Mouse (Mus musculus) thymus, postnatal 36 days (tissue): Measurements from ENCODE around the gene Hsdl2.
"Not testable (repeated sequence)": the region's sequence is repeated elsewhere in the genome, so short reads cannot be mapped to it uniquely, and the experiment has no call there.

ENCODE experiments used
- DNase-seq, 2 experiments: peaks; one replicate each; pipeline ENCODE4 v3.0.0; 2022; ENCODE audit warnings: mixed read lengths in 2 of 2

Gene Hsdl2

DNA sequence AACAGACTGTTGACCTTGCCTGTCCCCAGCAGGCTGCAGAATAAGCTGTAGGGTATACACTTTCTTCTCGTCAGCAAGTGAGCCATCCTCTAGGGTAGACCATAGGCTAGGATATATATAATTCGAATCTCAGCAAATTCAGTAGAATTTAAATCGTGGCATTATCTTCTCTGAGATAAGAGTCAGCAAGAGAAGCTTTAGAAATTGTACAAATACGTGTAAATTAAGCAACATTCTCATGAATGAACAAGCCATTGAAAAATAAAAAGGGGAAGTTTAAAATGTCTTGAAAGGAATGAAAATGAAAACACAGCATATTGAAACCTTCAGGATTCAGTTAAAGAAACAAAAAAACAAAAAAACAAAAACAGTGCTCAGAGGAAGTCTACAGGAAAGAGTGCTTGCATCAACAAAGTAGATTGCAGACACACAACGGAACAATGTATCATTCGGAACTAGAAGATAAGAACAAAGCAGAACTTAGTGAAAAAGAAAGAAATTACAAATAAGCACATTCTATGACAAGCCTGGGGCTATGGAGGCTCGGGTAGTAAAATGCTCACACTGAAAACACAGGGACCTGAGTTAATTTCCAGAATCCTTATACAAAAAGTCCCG is 15.7 kb upstream of the Hsdl2 start:
- no peak for DNase-seq

DNA sequence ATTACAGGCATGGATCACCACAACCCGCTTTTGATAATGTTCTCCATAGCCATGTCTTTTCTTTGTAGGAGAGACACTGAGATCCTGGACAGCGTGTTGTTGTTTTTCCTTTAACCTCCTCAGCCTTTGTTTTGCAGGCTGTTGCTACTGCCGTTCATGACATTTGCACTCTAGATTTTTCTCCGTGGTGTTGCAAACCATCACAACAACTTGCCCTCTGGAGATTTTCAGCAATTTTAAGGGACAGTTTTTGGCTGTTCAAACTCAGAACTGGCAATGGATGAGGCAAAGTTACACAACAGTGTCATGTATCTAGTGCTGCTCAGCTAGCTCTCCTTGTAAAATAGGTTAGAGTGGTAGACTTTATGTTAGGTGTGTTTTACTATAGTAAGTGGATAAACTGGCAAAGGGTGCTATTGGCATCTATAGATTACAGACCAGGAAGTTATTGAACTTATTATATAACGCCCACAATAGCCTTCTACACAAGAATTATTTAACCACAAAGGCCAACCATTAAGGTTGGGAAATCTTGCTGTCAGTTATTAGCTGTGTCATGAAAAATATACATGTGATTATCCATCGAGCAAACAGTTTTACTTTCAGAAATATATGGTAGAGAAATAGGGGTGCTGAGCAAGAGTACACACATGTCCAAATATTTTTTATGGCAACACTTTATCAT is 13.6 kb upstream of the Hsdl2 start:
- DNase-seq, result no peak

DNA sequence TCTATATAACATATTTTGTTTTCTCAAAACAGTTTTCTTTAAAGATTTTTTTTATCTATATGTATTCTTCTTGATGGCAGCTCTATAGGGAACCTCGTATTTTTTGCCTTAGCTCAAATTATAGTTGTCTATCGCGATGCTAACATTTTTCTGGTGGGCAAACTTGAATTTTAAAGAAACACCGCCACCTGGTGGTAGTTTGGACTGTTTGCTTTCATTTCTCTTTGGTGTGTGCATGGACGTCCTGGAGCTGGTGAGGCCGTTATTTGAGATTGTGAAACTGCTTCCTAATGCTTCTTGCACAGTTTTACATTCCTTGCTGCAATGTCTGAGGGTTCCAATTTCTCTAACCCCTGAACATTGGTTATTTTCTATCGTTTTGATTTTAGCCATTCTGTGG is 11.8 kb upstream of the Hsdl2 start:
- peak; percentile 52 to 63 for DNase-seq

DNA sequence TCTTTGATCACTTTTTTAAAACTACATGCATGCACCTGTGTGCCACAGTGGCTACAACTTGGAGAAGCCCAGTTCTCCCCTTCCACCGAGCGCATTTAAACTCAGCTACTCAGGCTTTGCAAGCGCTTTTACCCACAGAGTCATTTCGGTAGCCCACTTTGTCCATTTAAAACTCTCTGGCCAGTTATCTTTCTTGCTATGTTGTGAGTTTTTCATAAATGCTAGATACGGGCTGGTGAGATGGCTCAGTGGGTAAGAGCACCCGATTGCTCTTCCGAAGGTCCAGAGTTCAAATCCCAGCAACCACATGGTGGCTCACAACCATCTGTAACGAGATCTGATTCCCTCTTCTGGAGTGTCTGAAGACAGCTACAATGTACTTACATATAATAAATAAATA is 10.8 kb upstream of the Hsdl2 start:
- not testable (repeated sequence) for DNase-seq

DNA sequence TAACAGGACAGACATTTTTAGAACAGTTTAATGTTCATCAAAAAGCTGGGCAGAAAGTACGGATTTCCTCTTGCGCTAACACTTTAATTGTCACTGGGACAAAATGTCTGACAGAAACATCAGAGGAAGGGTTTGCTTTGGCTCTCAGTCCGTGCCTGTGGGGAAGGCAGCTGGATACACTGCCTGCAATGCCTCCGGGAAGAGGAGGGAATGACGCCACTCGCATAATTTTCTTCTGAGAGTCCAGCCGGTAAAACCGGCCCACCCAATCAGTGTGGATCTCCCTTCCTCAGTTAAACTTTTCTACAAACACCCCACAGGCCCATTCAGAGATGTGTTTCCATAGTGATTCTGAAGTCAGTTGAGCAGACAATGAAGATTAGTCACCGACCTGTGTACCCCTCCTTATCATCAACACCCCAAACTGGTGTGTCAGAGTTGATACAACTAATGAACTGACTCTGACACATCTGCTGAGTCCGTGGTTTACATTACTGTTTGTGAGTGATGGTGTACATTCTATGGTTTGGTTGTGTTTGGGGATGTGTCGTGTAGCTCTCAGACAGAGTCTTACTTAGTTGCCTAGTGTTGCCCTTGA is 8.7 kb upstream of the Hsdl2 start:
- no peak for DNase-seq

DNA sequence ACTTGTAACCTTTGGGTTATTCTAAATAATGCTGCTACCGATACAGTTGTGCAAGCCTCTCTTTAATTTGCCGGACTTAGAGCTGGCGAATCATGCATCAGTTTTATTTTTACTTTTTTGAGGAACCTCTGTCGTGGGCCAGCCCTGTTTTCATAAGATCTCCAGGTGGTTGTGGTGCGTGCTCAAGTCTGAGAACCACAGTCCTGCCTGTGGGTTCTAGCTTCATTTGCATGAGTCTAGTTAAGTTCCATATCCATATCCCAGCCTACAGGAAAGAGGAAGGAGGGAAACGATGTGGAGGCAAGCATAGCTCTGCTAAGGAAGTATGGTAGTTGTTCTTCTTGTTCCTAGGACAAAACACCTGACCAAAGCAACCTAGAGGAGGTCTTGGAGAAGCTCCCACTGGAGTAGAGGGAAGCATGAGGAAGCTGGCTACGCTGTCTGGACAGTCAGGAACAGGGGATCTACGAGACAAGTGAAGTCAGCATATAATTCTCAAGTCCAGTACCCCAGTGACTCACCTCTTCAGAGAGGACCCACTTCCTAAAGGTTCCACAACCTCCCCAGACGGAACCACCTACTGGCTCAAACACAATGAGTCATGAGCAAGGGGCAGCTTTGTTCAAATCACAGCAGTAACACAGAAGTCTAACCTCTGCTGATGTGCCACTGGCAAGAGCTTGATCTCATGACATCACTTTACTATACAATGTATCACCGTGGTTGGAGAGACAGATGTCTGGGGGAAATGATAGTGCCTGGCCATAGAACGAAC is 6.0 kb upstream of the Hsdl2 start:
- DNase-seq, result no peak

DNA sequence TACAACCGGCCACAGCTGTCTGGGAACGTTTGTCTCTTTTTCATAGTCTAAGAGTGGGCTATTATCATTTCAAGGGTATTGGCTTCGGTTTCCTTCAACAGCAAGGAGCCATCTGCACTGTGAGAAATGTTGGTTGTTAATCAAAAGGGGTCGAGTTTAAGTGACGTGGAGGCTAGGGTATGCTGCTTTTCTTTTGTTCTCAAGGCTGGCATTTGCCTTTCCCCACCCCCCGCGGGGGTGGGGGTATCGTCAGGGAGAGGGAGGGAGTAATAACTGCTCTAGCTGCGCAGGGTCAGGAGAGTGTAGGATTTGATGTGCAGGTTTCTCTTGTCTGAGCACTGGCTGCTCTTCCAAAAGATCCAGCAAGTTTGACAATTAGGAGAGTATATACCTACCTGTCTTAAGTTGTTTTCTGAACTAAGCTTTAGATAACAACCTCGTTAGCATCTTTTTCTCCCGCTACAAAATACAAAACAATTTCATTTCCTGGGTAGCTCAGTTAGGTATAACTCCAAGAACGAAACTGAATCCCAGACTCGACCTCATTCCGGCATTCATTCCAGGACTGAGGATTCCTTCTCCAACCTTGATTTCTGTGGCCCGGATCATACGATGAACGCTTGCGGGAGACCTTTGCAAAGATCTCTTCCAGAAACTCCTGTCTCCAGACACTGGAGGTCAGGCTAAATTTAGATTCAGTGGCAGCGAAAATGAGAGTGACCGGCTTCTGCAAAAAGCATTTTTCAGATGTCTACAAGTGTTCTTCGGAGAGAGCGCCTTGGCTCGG is 675 bp upstream of the Hsdl2 start:
- DNase-seq, result peak; percentile 54 to 72

DNA sequence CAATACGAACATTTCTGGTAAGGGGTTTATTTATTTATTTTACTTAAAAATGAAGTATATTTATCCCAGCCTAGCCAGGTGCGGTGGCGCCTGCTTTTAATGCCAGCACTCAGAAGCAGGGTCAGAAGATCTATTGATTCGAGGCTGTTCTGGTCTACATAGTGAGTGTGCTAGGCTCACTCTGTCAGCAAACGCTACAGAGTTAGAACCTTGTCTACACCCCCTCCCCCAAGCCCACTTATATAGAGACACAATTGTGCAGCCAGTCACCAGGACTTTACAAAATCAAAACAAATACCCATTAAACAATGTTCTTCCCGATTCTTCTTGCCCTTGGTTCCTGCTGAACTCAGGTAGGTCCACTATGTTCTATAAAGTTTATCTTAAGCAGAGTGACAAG is 823 bp downstream of the Hsdl2 start:
- no peak for DNase-seq

DNA sequence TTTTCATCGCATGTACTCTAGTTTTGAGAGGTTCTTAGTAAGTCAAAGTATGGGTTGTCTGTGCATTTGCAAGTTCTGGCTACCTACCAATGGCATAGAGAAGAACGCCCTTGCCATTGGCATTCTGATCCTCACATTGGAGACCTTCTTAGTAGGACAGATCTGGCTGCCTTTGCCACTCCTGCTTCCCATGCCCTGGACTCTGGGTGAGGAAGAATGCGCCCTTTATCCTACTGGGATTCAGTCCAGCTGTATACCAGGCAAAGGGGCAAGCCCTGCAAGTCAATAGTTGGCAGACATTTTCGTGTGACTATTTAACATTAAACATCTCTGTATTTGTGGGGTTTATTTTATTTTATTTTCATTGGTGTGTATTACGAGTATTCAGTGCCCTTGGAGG is 3.7 kb downstream of the Hsdl2 start:
- no peak for DNase-seq

DNA sequence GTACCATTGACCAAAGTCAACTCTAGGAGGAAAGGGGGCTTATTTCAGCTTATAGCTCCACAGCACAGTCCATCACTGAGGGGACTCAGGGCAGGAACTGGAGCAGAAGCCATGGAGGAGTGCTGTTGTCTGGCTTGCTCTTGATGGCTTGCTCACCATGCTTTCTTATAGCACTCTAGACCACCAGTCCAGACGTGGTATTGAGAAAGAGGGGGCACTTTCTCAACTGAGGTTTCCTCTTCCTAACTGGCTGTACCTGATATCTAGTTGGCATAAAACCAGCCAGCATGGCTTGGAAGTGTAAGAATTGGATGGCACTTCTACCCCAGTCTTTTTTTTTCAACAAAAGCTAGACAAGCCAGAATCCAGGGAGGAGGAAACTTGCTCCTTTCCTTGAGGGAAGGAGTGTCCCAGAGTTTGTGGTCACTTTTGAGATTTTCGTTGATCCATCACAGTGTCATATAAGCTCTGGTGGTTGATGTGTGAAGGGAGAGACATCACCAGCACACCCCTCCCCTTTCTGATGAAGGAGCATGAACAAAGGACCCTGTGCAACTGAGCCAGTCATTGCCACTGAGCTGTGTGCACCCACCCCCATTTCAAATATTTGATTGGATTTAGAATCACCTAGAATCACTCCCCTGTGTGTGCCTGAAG is 6.0 kb downstream of the Hsdl2 start:
- DNase-seq, result no peak

DNA sequence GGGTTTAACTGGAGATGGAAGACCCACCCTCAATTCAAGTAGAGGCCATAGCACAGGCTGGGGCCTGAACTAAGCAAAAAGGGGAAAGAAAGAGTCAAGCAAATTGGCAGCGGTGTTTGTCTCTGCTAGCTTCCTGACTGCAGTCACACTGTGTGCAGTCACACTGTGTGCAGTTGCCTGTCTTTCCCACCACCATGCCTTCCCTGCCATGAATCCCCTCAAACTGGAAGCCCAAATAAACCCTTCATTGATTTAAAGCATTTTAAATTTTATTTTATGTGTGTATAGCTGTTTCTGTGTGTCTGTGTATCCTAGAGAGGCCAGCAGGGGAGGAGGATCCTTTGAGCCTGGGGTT is 6.5 kb downstream of the Hsdl2 start:
- no peak for DNase-seq

DNA sequence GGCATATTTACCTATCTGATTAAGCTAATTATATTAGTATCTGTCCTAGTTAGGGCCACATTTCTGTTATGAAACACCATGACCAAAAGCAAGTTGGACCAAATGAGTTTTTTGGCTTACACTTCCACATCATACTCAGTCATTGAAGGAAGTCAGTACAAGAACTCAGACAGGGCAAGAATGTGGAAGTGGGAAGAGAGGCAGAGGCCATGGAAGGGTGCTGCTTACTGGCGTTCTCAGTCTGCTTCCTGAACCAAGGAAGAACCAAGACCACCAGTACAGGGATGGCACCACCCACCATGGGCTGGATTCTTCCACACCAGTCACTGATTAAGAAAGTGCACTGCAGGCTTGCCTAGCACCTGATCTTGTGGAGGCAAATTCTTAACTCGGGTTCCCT is 13.3 kb downstream of the Hsdl2 start:
- DNase-seq, result no peak

DNA sequence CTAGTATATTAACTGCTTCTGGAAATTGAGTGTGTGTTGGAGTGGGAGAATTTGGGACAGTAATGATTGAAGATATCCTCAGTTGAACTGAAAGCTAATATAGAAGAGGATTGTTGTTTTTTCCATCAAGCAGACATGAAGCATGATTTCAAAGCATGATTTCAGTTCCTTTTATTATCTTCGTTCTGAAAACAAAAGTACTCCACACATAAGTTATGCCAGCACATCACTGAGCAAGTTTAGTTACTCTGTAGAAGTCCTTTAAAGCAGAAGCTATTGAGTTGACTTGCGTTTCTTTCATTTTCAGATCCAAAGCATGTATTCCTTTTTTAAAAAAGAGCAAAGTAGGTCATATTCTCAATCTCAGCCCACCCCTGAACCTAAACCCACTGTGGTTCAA is 15.2 kb downstream of the Hsdl2 start:
- no peak for DNase-seq

DNA sequence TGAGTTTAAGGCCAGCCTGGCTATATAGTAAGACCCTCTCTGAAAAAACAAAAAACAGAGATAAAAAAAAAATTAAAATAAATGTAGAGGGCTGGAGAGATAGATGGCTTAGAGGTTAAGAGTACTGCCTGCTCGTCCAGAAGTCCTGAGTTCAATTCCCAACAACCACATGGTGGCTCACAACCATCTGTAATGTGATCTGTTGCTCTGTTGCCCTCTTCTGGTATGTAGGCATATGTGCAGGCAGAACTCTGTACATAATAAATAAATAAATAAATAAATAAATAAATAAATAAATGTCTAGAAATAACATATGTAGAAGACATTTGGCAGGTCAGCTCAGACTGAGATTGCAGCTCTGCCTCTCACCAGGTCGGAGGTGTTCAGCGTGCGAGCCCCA is 21.3 kb downstream of the Hsdl2 start:
- no peak for DNase-seq

DNA sequence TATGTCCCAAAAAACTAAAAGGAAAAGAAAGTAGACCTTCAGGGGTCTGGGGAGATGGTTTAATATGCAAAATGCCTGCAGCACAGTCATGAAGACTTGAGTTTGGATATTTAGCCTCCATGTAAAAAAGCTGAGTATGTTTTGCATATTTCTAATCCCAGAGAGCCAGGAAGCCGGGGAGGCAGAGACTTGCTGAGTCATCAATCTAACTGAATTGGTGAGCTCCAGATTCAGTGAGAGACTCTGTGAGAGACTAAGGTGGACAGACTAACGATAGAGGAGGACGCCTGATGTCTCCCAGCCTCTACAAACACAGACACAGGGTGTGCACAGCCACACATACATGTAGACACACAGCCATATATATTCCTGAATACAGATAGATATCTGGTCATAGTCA is 23.5 kb downstream of the Hsdl2 start:
- no peak for DNase-seq

DNA sequence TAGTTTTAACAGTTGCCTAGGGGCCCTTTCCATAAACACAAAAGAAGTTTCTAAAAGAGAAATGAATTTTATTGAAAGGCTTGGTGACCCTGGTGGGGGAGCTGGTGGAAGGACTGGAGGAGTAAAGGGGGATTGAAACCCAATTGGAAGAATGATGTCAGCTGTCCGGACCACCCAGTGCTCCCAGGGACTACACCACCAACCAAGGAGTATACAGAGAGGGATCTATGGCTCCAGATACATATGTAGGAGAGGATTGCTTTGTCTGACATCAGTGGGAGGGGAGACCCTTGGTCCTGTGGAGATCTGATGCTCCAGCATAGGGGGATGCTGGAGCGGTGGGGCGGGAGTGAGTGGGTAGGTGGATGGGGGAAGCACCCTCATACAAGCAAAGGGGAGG is 24.1 kb downstream of the Hsdl2 start:
- DNase-seq, result no peak

DNA sequence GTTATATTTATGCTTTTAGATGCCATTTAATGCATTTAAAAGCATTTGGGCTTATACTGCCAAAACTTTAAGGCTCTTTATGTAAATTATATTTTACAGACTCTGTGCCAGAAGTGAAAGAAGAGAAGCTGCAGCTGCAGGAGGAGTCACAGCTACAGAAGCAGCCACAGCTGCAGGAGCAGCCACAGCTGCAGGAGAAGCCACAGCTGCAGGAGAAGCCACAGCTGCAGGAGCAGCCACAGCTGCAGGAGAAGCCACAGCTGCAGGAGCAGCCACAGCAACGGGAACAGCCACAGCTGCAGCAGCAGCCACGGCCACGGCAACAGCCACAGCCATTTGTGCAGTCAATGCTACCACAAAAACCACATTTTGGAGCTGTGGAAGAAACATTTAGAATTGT is 29.0 kb downstream of the Hsdl2 start:
- DNase-seq, result peak in 1 of 2 experiments; percentile 12

DNA sequence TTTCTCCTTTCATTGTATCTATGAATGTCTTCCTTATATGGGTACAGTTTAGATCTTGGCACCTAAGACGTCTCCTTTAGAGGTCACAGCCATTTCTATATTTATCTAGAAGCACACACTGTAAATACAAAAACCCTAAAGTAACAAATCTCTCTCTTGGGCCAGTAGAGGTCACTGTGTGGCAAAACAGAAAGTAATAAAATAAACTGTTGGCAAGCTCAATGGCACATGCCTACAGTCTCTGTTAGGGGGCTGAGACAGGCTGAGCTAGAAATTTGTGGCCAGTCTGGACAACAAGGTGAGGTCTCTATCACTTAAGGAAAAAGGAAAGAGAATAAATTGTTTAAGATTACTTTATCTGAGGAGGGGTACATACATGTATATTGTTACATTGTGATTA is 33.6 kb downstream of the Hsdl2 start:
- no peak for DNase-seq

DNA sequence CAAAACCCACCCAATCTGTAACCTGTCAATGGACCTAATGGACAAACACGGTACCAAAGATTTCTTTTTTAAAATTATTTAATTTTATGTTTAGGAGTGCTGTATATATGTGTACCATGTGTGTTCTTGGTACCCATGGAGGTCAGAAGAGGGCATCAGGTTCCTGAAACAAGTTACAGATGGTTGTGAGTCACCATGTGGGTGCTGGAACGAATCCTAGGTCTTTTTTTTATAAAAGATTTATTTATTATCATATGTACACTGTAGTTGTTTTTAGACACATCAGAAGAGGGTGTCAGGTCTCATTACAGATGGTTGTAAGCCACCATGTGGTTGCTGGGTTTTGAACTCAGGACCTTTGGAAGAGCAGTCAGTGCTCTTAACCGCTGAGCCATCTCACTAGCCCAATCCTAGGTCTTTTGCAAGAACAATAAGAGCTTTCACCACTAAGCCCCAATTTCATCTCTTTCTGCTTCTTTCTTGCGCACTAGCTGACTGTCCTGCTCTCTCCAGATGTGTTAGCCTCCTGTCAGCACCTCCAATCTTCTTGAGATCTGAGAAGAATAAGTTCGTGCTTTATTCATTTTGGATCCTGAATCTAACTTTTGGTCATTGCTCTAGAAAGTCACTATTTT is 38.4 kb downstream of the Hsdl2 start:
- no peak for DNase-seq

DNA sequence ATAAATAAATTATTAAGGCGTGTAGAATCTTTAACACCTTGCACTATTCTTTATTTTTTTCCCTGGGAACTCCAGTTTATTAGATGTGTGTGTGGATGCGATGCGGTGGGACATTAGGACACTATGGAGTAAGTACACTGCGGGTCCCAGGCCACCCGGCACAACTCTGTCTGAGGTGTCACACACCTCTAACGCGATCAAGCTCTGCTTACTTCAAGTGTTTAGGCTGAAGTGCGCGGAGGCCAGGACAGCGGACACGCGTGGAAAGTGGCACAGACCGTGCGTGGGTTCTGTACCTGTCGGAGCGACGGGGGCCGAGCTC is 44.3 kb downstream of the Hsdl2 start:
- no peak for DNase-seq

DNA sequence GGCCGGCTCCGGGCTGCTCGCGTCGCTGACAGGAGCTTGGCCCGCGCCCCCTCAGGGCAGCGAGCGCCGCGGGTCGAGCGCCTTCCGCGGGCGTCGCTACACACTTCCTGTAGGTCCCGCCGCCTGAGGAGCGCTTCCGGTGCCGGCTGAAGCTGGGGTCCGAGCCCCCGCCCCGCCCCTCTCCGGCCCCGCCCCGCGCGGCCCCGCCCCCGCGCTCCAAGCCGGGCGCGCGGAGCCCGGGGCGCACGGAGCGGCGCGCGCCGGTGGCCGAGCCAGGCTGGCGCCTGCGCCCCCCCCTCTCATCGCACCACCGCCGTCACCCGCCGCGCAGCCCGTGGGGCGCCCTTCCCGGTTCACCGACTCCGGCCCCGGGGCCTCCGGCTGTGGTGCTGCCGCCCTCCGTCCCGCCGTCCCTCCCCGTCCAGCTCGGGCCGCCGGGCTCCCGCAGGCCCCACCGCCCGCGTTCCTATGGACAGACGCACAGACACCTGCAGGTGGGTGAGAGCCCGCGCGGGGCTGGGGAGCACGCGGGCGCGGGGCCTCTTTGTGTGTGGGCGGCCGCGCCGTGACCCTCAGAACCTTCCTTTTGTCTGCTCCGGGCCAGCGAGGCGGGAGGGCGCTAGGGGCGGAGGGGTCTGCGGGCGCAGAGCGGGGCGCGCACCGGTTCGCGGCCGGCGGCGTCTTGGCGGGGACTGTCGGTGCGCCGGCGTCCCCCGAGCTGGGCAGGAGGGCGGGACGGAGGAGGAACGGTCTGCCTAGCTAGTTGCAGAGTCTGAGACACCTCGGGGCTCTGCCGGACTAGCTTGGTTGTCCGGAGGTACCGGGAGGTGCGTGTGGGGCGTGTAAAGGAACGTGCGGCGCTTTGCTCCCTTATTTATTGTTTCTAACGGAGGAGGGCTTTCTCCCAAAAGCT is 44.9 kb downstream of the Hsdl2 start, which contains the start of gene E130308A19Rik:
Gene E130308A19Rik (plus strand): TSS at position 214 of the 913 bp plus-strand sequence.
- peak; percentile 83 to 89 for DNase-seq
